10 mouse cellular contexts compared by ENCODE assay signal in genomic region chr1:180405576-180406335, GRCm38 (mm10).
DNase-seq lines count a peak whose midpoint lies in the region; ATAC-seq and TF ChIP-seq lines count a peak whose summit lies in the region.
"Had no signal": no experiment of that assay in that cellular context is flagged by ENCODE, and none has a peak within 500 bp of the region (broad histone marks: within the 10 kb centered on the region; RNA-seq: fewer than 3 reads in every experiment).

No protein-coding gene starts in this region.

- peak overlapping the region; percentile 82 for H3K27ac ChIP-seq in liver, postnatal 0 days (ENCODE audit: low read depth)

- H3K9ac ChIP-seq in liver, postnatal 0 days (replicated peaks) = no peak overlapping the region

- TF ChIP-seq EP300 in liver, postnatal 0 days (IDR thresholded peaks at IDR 0.05; ENCODE audit: low read depth) = no peak

- peaks cover 54% of the 10 kb centered on the region for H3K4me1 ChIP-seq in liver, postnatal 0 days (ENCODE audit: insufficient read depth)

- no peaks in the 10 kb centered on the region for H3K9me3 ChIP-seq in liver, postnatal 0 days (ENCODE audit: low read length)

- H3K36me3 ChIP-seq in liver, postnatal 0 days (replicated peaks; ENCODE audit: insufficient read depth, low read length) = no peaks in the 10 kb centered on the region

- TF ChIP-seq CTCF in liver, postnatal 0 days (IDR thresholded peaks at IDR 0.05; ENCODE audit: low read depth) = no peak

- 64% methylated on average over 9 of the region's 9 CpGs for WGBS in liver, postnatal 0 days (ENCODE audit: insufficient replicate concordance)

- no peak for ATAC-seq in liver, postnatal 0 days

- DNase-seq in adrenal gland, adult 2 months = peak; percentile 79
- DNase-seq in adrenal gland, adult 8-10 months = no peak
- DNase-seq in heart, adult 11 months = peak; percentile 99
- DNase-seq in kidney, adult 18-20 months = peak; percentile 55
- DNase-seq in liver, postnatal 0 days = peak; percentile 36
- DNase-seq in spleen, postnatal 4 days (ENCODE audit: low spot score in 2 of 2) = no peak
- DNase-seq in MN1 (ENCODE audit: low spot score) = no peak
- DNase-seq in cerebellum, postnatal 10 days = no peak
- DNase-seq: embryo, embryonic 11 days; midbrain, embryonic 14.5 days had no signal

- H3K27me3 ChIP-seq in liver, postnatal 0 days (ENCODE audit: insufficient read depth, low read length) = no peaks in the 10 kb centered on the region

- H3K4me2 ChIP-seq in liver, postnatal 0 days (ENCODE audit: low read depth, low read length) = no peak overlapping the region

- no peak overlapping the region for H3K4me3 ChIP-seq in liver, postnatal 0 days (ENCODE audit: low read depth, low read length)

Comparison
In these comparisons a context has a peak if more than half of its experiments do, and no peak if none do; other contexts are left out.
1. DNase-seq: peak in adrenal gland, adult 2 months (single experiment), heart, adult 11 months (single experiment), kidney, adult 18-20 months (single experiment) and liver, postnatal 0 days (single experiment); none in adrenal gland, adult 8-10 months (single experiment), spleen, postnatal 4 days (0 of 2), MN1 (single experiment) and cerebellum, postnatal 10 days (0 of 2).